Mouse (Mus musculus) Patski (cell line): ENCODE results near the gene Yipf1. TPM values are rescaled to one million over a fixed set of nuclear protein-coding genes. Genes with fewer than 3 reads are reported as not detected.
"Not testable (repeated sequence)": the region's sequence is repeated elsewhere in the genome, so short reads cannot be mapped to it uniquely, and the experiment has no call there.

ENCODE experiments used
- ATAC-seq: fragments of 100-300 bp; one replicate; pipeline ENCODE4 v1.8.0; 2021
- CTCF ChIA-PET: fragments of 350-600 bp; sonication (Branson Sonifier 250); formaldehyde crosslinking; loops from one replicate; lab custom pipeline; 2022; ENCODE audit warnings: inconsistent platforms; lab: Charles Lee
- POLR2A ChIA-PET: fragments of 350-600 bp; sonication (Branson Sonifier 250); formaldehyde crosslinking; loops from one replicate; lab custom pipeline; 2022; ENCODE audit warnings: antibody characterized with exemption, inconsistent platforms; lab: Charles Lee
- DNase-seq: peaks from one replicate; pipeline ENCODE4 v3.0.0-alpha.2; 2011; ENCODE audit warnings: low read depth, low spot score
- H3K27me3 ChIP-seq: fragments of 371-371 bp; one replicate; pipeline ENCODE4 v1.5.1; 2021
- CTCF ChIP-seq: fragments of 100-300 bp; IDR thresholded peaks from one replicate; pipeline ENCODE4 v1.5.1; 2021
- in situ Hi-C: fragments of 300-500 bp; cut with MboI; formaldehyde crosslinking; loops from 3 replicates; pipeline ENCODE4 v1.11.1; 2018; ENCODE audit warnings: low pct_unique_long_range_greater_than_20kb, mixed read lengths
- polyA plus RNA-seq: library from polyadenylated mRNA; unstranded; gene quantifications from one replicate; pipeline ENCODE4 v1.2.3, GENCODE M21; 2021

Gene Yipf1
- polyA plus RNA-seq, 1 experiment from 2014 or later, result 33.4 TPM

- ATAC-seq (no peak), DNase-seq (no peak)
- POLR2A ChIA-PET, result no interaction called here
- no peaks in the 10 kb centered on the region for H3K27me3 ChIP-seq
- no peak for TF ChIP-seq CTCF
- in situ Hi-C loops, result no loop called here
- CTCF ChIA-PET, result no interaction called here
These were observed 39.4 kb downstream of the Yipf1 start for GRCm38 (mm10) chr4:107353612-107354011.

GRCm38 (mm10) chr4:107354126-107354525 lies 40.0 kb downstream of the Yipf1 start:
- ChIA-PET CTCF (no interaction called here), POLR2A (no interaction called here)
- H3K27me3 ChIP-seq, result no peaks in the 10 kb centered on the region
- in situ Hi-C loops, result no loop called here
- ATAC-seq (no peak), DNase-seq (no peak)
- TF ChIP-seq CTCF, result no peak

- in situ Hi-C loops, result no loop called here
- no peak for DNase-seq
- ATAC-seq, result no peak
These were observed 40.4 kb downstream of the Yipf1 start for GRCm38 (mm10) chr4:107354543-107354942.

GRCm38 (mm10) chr4:107357172-107357571 lies 43.0 kb downstream of the Yipf1 start:
- in situ Hi-C loops, POLR2A ChIA-PET, ATAC-seq, H3K27me3 ChIP-seq, CTCF ChIA-PET, DNase-seq: not testable (repeated sequence)

More at GRCm38 (mm10) chr4:107354543-107354942, 40.4 kb downstream of the Yipf1 start:
- no peaks in the 10 kb centered on the region for H3K27me3 ChIP-seq
- POLR2A ChIA-PET, result no interaction called here
- CTCF ChIA-PET, result no interaction called here
- no peak for TF ChIP-seq CTCF

- CTCF ChIA-PET, result no interaction called here
- no peak for TF ChIP-seq CTCF
- POLR2A ChIA-PET, result no interaction called here
- in situ Hi-C loops, result no loop called here
- ATAC-seq (no peak), DNase-seq (no peak)
- no peaks in the 10 kb centered on the region for H3K27me3 ChIP-seq
These were observed 44.3 kb downstream of the Yipf1 start for GRCm38 (mm10) chr4:107358460-107358859.

- H3K27me3 ChIP-seq, result no peaks in the 10 kb centered on the region
- CTCF ChIA-PET, result no interaction called here
- no peak for ATAC-seq
- POLR2A ChIA-PET, result interaction anchor here (0.9 kb wide), 1 partner anchor 17 kb away, joined by 4 read pairs; no protein-coding TSS in a partner anchor
- in situ Hi-C loops, result no loop called here
- TF ChIP-seq CTCF, result no peak
- DNase-seq, result no peak
These were observed 46.4 kb downstream of the Yipf1 start for GRCm38 (mm10) chr4:107360457-107361145.

- TF ChIP-seq CTCF, result no peak
- POLR2A ChIA-PET, result no interaction called here
- H3K27me3 ChIP-seq, result no peaks in the 10 kb centered on the region
- DNase-seq (no peak), ATAC-seq (no peak)
- in situ Hi-C loops, result no loop called here
- CTCF ChIA-PET, result no interaction called here
These were observed 48.6 kb downstream of the Yipf1 start for GRCm38 (mm10) chr4:107362755-107363154.

GRCm38 (mm10) chr4:107363573-107363972 lies 49.4 kb downstream of the Yipf1 start:
- DNase-seq (no peak), ATAC-seq (no peak)
- in situ Hi-C loops, result no loop called here
- ChIA-PET CTCF (no interaction called here), POLR2A (no interaction called here)
- TF ChIP-seq CTCF, result peak; percentile 36
- H3K27me3 ChIP-seq, result no peaks in the 10 kb centered on the region

- CTCF ChIA-PET, result no interaction called here
- peak; percentile 60 for DNase-seq
- peak; percentile 40 for ATAC-seq
- TF ChIP-seq CTCF, result no peak
- POLR2A ChIA-PET, result no interaction called here
- in situ Hi-C loops, result no loop called here
- H3K27me3 ChIP-seq, result no peaks in the 10 kb centered on the region
These were observed 50.1 kb downstream of the Yipf1 start for GRCm38 (mm10) chr4:107364190-107364639.

- ChIA-PET CTCF (interaction anchor here (0.9 kb wide), 1 partner anchor 188 kb away, joined by 4 read pairs; the partner anchor contains the start of genes Tceanc2 and Tmem59), POLR2A (interaction anchor here (0.7 kb wide), 1 partner anchor 594 kb away, joined by 3 read pairs; no protein-coding TSS in a partner anchor)
- DNase-seq, H3K27me3 ChIP-seq, ATAC-seq, in situ Hi-C loops: not testable (repeated sequence)
These were observed 52.2 kb downstream of the Yipf1 start for GRCm38 (mm10) chr4:107366408-107366807.

- in situ Hi-C loops, result no loop called here
- ATAC-seq (peak; percentile 88), DNase-seq (peak; percentile 66)
- ChIA-PET CTCF (interaction anchor here (0.9 kb wide), 1 partner anchor 285 kb away, joined by 3 read pairs; no protein-coding TSS in a partner anchor), POLR2A (no interaction called here)
- no peaks in the 10 kb centered on the region for H3K27me3 ChIP-seq
- no peak for TF ChIP-seq CTCF
These were observed 53.6 kb downstream of the Yipf1 start, which contains the start of gene Ndc1 for GRCm38 (mm10) chr4:107367567-107368314. TSS of gene Ndc1 (plus strand) at chr4:107367784.
